Mouse (Mus musculus) right cerebral cortex, adult 18-20 months (tissue): Measurements from ENCODE around the gene Krt35.

Experiments
- DNase-seq: peaks from one replicate; pipeline ENCODE4 v3.0.0; 2022; ENCODE audit warnings: mixed read lengths

Krt35 gene

GRCm38 (mm10) chr11:100058875-100059274 lies 37.2 kb downstream of the Krt35 start:
- DNase-seq: no peak

DNA sequence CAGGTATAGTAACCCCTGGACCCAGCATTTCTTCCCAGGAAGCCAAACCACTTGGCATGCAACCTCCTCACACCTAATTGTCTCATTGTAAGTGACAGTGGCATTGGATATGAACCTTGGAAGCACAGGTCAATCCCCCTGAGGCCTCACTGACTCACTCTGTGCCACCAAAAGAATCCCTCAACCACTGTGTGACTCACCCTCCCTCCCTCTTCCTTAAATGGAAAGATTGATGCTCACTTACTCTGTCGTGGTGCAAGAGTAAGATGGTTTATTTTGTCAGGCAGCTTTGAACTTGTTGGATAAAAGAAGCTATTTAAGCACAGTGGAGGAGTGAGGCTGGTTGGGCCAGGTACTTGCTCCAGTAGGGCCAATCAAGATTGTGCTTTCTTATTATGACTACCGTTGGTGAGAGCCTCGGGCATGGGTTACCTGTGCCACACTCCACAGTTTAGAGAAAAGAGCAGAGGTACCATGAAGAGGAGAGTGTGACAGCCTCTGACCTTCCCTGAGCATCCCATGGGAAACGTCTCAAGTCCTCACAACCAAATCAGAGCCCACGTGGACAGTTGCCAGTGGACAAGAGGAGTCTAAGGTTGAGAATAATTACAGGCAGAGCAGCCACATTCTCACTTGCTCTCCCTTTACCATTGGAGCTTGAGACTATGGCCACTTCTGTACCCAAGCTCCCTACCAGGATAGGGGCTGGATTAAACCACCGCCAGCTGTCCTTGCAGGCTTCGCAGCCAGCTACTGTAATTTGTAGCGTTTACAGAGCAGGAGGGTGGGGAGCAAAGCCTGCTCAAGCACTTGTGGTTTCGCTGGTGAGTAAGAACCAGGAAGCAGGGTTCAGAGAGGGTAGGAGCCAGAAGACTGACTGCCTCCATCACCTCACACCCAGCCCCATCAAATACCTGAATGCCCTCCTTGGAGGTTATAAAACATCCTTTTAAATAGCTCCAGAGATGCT lies 40.1 kb downstream of the Krt35 start:
- no peak for DNase-seq

DNA sequence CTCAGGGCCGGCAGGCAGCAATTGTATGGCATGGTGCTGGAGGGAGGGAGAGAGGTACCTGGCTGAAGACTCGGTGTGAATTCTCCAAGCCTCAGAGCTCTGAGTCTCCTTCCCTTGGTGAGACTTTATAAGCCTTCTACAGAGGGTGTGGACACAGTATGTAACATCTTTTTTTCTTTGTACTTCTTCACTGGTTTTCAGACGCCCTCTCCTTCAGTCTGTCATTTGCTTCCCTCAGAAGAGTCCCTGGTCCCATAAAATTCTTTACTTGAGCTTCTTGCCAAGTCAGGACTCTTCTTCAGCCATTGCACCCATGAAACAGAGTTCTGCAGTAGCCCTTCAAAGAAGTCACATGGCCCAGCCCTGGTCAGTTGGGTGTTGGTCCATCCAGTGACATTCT lies 45.6 kb downstream of the Krt35 start, which contains the start of gene Krt31:
Gene Krt31, minus strand, starts transcription at position 101 of the 400 bp plus-strand sequence.
- DNase-seq: no peak

DNA sequence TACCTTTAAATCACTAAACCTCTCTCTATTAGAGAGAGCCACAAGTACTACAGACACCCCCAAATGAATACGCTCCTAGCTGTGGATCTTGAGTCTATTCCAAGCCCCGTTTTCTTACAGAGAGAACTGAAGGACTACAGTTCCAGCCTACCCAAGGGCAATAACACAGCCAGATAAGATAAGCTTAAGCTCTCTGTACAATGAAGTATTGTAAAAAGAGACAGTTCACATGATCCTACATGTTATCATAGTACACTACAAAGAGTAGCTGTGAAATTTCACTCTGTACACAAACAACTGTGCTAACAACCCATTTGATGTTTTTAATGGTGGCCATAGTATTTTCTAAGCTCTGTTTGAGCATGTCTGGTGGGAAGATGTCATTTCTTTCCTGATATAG lies 48.8 kb downstream of the Krt35 start:
- no peak for DNase-seq

GRCm38 (mm10) chr11:100046303-100046866 lies 49.7 kb downstream of the Krt35 start:
- no peak for DNase-seq
